Mouse (Mus musculus): ENCODE measurements around the gene Ifnar1. TPM values are rescaled to one million over a fixed set of nuclear protein-coding genes. Genes with fewer than 3 reads are reported as not detected.
A peak's percentile ranks its signal among the peaks of the same experiment; 100 is the strongest.

Ifnar1 gene
- total and polyA plus RNA-seq, 2 experiments, result 14.0 to 26.4 TPM

GRCm38 (mm10) chr16:91448895-91449294 lies 36.1 kb upstream of the Ifnar1 start:
- TF ChIP-seq POLR2A (IDR thresholded peaks at IDR 0.05; ENCODE audit: extremely low read depth, insufficient read depth, low read length) (no peak), CTCF (IDR thresholded peaks at IDR 0.05; ENCODE audit: low read depth, low read length) (no peak)
- no peak for DNase-seq (ENCODE audit: extremely low read depth, low read depth, low spot score)
- WGBS, result 94% methylated on average over 7 of the region's 7 CpGs
- H3K79me2 ChIP-seq (ENCODE audit: control insufficient read depth, insufficient read depth, low read length), result no peaks in the 10 kb centered on the region
- H3K27ac ChIP-seq (replicated peaks; ENCODE audit: insufficient read depth, low read depth, low read length), result no peak overlapping the region
- no peak overlapping the region for H3K9ac ChIP-seq (ENCODE audit: low read depth, low read length)
- H3K4me3 ChIP-seq (ENCODE audit: insufficient read depth, low read depth, low read length), result no peak overlapping the region
- peaks cover 24% of the 10 kb centered on the region for H3K4me1 ChIP-seq (ENCODE audit: control insufficient read depth, insufficient read depth, low read length)
- no peaks in the 10 kb centered on the region for H3K36me3 ChIP-seq (ENCODE audit: control insufficient read depth, insufficient read depth, low read length)
- H3K27me3 ChIP-seq (ENCODE audit: control insufficient read depth, insufficient read depth, low read length), result no peaks in the 10 kb centered on the region

- Histone ChIP-seq H3K36me3 (ENCODE audit: control insufficient read depth, insufficient read depth, low read length) (no peaks in the 10 kb centered on the region), H3K27ac (replicated peaks; ENCODE audit: insufficient read depth, low read depth, low read length) (0 out of 2 replicates have a peak overlapping the region, but pooled peaks have one; percentile 13), H3K27me3 (ENCODE audit: control insufficient read depth, insufficient read depth, low read length) (no peaks in the 10 kb centered on the region), H3K4me1 (ENCODE audit: control insufficient read depth, insufficient read depth, low read length) (peaks cover 24% of the 10 kb centered on the region), H3K79me2 (ENCODE audit: control insufficient read depth, insufficient read depth, low read length) (no peaks in the 10 kb centered on the region), H3K9ac (ENCODE audit: low read depth, low read length) (no peak overlapping the region), H3K4me3 (ENCODE audit: insufficient read depth, low read depth, low read length) (no peak overlapping the region)
- TF ChIP-seq CTCF (IDR thresholded peaks at IDR 0.05; ENCODE audit: low read depth, low read length) (no peak), POLR2A (IDR thresholded peaks at IDR 0.05; ENCODE audit: extremely low read depth, insufficient read depth, low read length) (no peak)
- DNase-seq (ENCODE audit: extremely low read depth, low read depth, low spot score), result peak; percentile 37
- 56% methylated on average over 12 of the region's 12 CpGs for WGBS
Observed at GRCm38 (mm10) chr16:91450137-91451064, 34.6 kb upstream of the Ifnar1 start.

GRCm38 (mm10) chr16:91451949-91452348 lies 33.1 kb upstream of the Ifnar1 start:
- Histone ChIP-seq H3K27me3 (ENCODE audit: control insufficient read depth, insufficient read depth, low read length) (no peaks in the 10 kb centered on the region), H3K36me3 (ENCODE audit: control insufficient read depth, insufficient read depth, low read length) (no peaks in the 10 kb centered on the region), H3K4me3 (ENCODE audit: insufficient read depth, low read depth, low read length) (no peak overlapping the region), H3K27ac (replicated peaks; ENCODE audit: insufficient read depth, low read depth, low read length) (peak overlapping the region; percentile 42), H3K9ac (ENCODE audit: low read depth, low read length) (no peak overlapping the region), H3K79me2 (ENCODE audit: control insufficient read depth, insufficient read depth, low read length) (no peaks in the 10 kb centered on the region), H3K4me1 (ENCODE audit: control insufficient read depth, insufficient read depth, low read length) (peaks cover 22% of the 10 kb centered on the region)
- 79% methylated on average over 2 of the region's 2 CpGs for WGBS
- DNase-seq (ENCODE audit: extremely low read depth, low read depth, low spot score), result no peak
- TF ChIP-seq CTCF (IDR thresholded peaks at IDR 0.05; ENCODE audit: low read depth, low read length) (no peak), POLR2A (IDR thresholded peaks at IDR 0.05; ENCODE audit: extremely low read depth, insufficient read depth, low read length) (no peak)

- DNase-seq (ENCODE audit: extremely low read depth, low read depth, low spot score), result peak; percentile 94
Observed at GRCm38 (mm10) chr16:91452363-91452896, 32.6 kb upstream of the Ifnar1 start.

GRCm38 (mm10) chr16:91455868-91456267 lies 29.2 kb upstream of the Ifnar1 start:
- Histone ChIP-seq H3K36me3 (ENCODE audit: control insufficient read depth, insufficient read depth, low read length) (no peaks in the 10 kb centered on the region), H3K4me1 (ENCODE audit: control insufficient read depth, insufficient read depth, low read length) (peaks cover 13% of the 10 kb centered on the region), H3K9ac (ENCODE audit: low read depth, low read length) (no peak overlapping the region), H3K27me3 (ENCODE audit: control insufficient read depth, insufficient read depth, low read length) (no peaks in the 10 kb centered on the region), H3K4me3 (ENCODE audit: insufficient read depth, low read depth, low read length) (no peak overlapping the region), H3K79me2 (ENCODE audit: control insufficient read depth, insufficient read depth, low read length) (no peaks in the 10 kb centered on the region), H3K27ac (replicated peaks; ENCODE audit: insufficient read depth, low read depth, low read length) (peak overlapping the region; percentile 72; the same call in 1 of the 2 replicates)
- DNase-seq (ENCODE audit: extremely low read depth, low read depth, low spot score), result no peak
- TF ChIP-seq CTCF (IDR thresholded peaks at IDR 0.05; ENCODE audit: low read depth, low read length), result no peak
- TF ChIP-seq POLR2A (IDR thresholded peaks at IDR 0.05; ENCODE audit: extremely low read depth, insufficient read depth, low read length), result no peak
- WGBS, result 70% methylated on average over 4 of the region's 4 CpGs

More at GRCm38 (mm10) chr16:91452363-91452896, 32.6 kb upstream of the Ifnar1 start:
- 16% methylated on average over 6 of the region's 6 CpGs for WGBS
- Histone ChIP-seq H3K4me3 (ENCODE audit: insufficient read depth, low read depth, low read length) (no peak overlapping the region), H3K79me2 (ENCODE audit: control insufficient read depth, insufficient read depth, low read length) (no peaks in the 10 kb centered on the region), H3K4me1 (ENCODE audit: control insufficient read depth, insufficient read depth, low read length) (peaks cover 18% of the 10 kb centered on the region), H3K36me3 (ENCODE audit: control insufficient read depth, insufficient read depth, low read length) (no peaks in the 10 kb centered on the region), H3K9ac (ENCODE audit: low read depth, low read length) (no peak overlapping the region), H3K27me3 (ENCODE audit: control insufficient read depth, insufficient read depth, low read length) (no peaks in the 10 kb centered on the region), H3K27ac (replicated peaks; ENCODE audit: insufficient read depth, low read depth, low read length) (peak overlapping the region; percentile 42)
- TF ChIP-seq POLR2A (IDR thresholded peaks at IDR 0.05; ENCODE audit: extremely low read depth, insufficient read depth, low read length) (no peak), CTCF (IDR thresholded peaks at IDR 0.05; ENCODE audit: low read depth, low read length) (peak; percentile 12; the same call in 1 of the 2 replicates)

All from liver, adult 2 months (tissue).